Mouse (Mus musculus) lung, postnatal 0 days (tissue): ENCODE measurements around the gene Pbrm1. TPM values are rescaled to one million over a fixed set of nuclear protein-coding genes. Genes with fewer than 3 reads are reported as not detected.

Source experiments
- ATAC-seq: fragments of 200-750 bp; cut with Nextera tagmentation; 2 replicates; pipeline ENCODE4 v1.8.0; 2017; ENCODE audit warnings: moderate library complexity
- DNase-seq: peaks from one replicate; pipeline ENCODE4 v3.0.0-alpha.2; 2016; ENCODE audit warnings: low spot score
- H3K27ac ChIP-seq: fragments of 300-500 bp; sonication (generic); 2 replicates; pipeline ENCODE4 v1.5.1; 2014; ENCODE audit warnings: antibody characterized with exemption, mild to moderate bottlenecking, low read length, mixed read lengths
- H3K27me3 ChIP-seq: fragments of 300-500 bp; sonication (generic); replicated peaks from 2 replicates; pipeline ENCODE4 v1.6.1; 2014; ENCODE audit warnings: low read length, mixed read lengths; ENCODE audit not compliant: insufficient read depth
- H3K36me3 ChIP-seq: fragments of 300-500 bp; sonication (generic); 2 replicates; pipeline ENCODE4 v1.6.1; 2014; ENCODE audit warnings: low read length, mixed read lengths; ENCODE audit not compliant: insufficient read depth
- H3K4me1 ChIP-seq: fragments of 300-500 bp; sonication (generic); 2 replicates; pipeline ENCODE4 v1.6.1; 2014; ENCODE audit warnings: antibody characterized with exemption, low read depth, low read length, mixed read lengths; ENCODE audit not compliant: insufficient read depth
- H3K4me2 ChIP-seq: fragments of 300-500 bp; sonication (generic); replicated peaks from 2 replicates; pipeline ENCODE4 v1.6.1; 2014; ENCODE audit warnings: low read depth, mild to moderate bottlenecking, low read length, moderate library complexity, mixed read lengths
- H3K4me3 ChIP-seq: fragments of 300-500 bp; sonication (generic); 2 replicates; pipeline ENCODE4 v1.5.1; 2014; ENCODE audit warnings: low read depth, low read length
- H3K9ac ChIP-seq: fragments of 300-500 bp; sonication (generic); replicated peaks from 2 replicates; pipeline ENCODE4 v1.6.1; 2014; ENCODE audit warnings: low read depth, mild to moderate bottlenecking
- H3K9me3 ChIP-seq: fragments of 300-500 bp; sonication (generic); 2 replicates; pipeline ENCODE4 v1.6.1; 2016; ENCODE audit warnings: low read length, mixed read lengths
- CTCF ChIP-seq: IDR thresholded peaks from 2 replicates; pipeline ENCODE4 v1.5.1; 2016; ENCODE audit warnings: antibody characterized with exemption, mild to moderate bottlenecking
- EP300 ChIP-seq: IDR thresholded peaks from 2 replicates; pipeline ENCODE4 v1.6.1; 2016; ENCODE audit warnings: antibody characterized with exemption, mild to moderate bottlenecking, control low read depth
- WGBS: fragments of 180-500 bp; shearing (Covaris S2); extraction: QIAGEN DNeasy Blood & Tissue Kit; methylation state at CpG from one replicate; pipeline ENCODE4 v1.1.7; 2014; 5-methylcytosine and 5-hydroxymethylcytosine counted together
- polyA plus RNA-seq: library from polyadenylated mRNA; unstranded; fragments of >200 nt; fragmentation: Nextera tagmentation; extraction: Ambion mirVana; gene quantifications from 2 replicates; pipeline ENCODE4 v1.2.1, GENCODE M21; 2015

Gene Pbrm1
- polyA plus RNA-seq, 1 experiment from 2014 or later: 59.8 TPM

DNA sequence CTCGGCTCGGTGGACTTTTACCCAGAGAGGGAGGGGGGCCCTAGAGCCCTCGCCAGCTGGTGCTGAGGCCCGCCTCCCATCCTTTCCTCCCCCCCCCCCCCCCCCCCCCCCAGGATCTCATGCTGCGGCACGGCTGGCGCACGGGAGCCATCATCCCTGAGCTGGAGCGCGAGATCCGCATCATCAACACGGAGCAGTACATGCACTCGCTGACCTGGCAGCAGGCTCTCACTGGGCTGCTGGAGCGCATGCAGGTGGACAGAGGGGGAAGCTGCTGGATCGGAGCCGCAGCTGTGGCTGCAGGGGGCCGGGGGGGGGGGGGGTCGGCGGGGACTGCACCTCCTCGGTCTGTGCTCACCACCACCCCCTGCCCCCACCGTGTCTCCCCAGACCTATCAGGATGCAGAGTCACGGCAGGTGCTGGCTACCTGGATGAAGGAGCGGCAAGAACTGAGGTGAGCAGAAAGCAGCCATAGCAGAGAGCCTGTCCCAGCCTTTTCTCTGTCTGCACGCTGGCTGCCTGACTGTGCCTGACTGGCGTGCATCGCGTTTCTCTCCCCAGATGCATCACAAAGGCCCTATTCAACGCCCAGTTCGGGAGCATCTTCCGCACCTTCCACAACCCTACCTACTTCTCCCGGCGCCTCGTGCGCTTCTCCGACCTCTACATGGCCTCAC is 119.4 kb downstream of the Pbrm1 start:
- ATAC-seq (no peak), DNase-seq (no peak)
- no peak overlapping the region for H3K4me2 ChIP-seq
- WGBS: 79% methylated on average over 26 of the region's 35 CpGs
- no peaks in the 10 kb centered on the region for H3K27me3 ChIP-seq
- H3K36me3 ChIP-seq: peaks cover 24% of the 10 kb centered on the region; the same call in 1 of the 2 replicates
- no peaks in the 10 kb centered on the region for H3K9me3 ChIP-seq
- no peak overlapping the region for H3K4me3 ChIP-seq
- H3K4me1 ChIP-seq: peaks cover 9% of the 10 kb centered on the region; the same call in 1 of the 2 replicates
- peak overlapping the region; percentile 62 for H3K27ac ChIP-seq
- TF ChIP-seq CTCF (no peak), EP300 (no peak)
- H3K9ac ChIP-seq: no peak overlapping the region

DNA sequence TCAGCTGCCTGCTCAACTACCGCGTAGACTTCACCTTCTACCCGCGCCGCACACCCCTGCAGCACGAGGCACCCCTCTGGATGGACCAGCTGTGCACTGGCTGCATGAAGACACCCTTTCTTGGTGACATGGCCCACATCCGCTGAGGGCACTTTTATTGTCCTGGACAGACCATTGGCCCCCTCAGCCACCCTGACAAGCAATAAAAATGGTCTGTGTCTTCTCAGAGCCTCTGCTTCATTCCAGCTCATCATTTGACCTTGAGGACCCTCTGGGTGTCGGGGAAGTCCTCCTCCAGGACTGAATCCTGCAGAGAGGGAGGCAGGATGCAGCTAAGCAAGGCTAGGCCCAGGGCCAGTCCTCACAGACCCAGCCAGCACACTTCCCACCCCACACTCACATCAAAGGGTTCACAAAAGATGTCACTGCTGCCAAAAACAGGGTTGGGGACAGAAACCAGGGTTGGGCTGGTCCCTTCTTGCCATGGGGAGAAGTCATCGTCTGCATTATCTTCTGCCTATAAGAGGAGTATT is 120.0 kb downstream of the Pbrm1 start:
- DNase-seq: peak; percentile 36

GRCm38 (mm10) chr14:31139666-31140065 is 120.7 kb downstream of the Pbrm1 start:
- Histone ChIP-seq H3K9ac (no peak overlapping the region), H3K36me3 (peaks cover 24% of the 10 kb centered on the region; the same call in 1 of the 2 replicates), H3K4me2 (no peak overlapping the region), H3K27me3 (no peaks in the 10 kb centered on the region), H3K4me3 (no peak overlapping the region), H3K4me1 (no peaks in the 10 kb centered on the region), H3K9me3 (no peaks in the 10 kb centered on the region), H3K27ac (no peak overlapping the region)
- no peak for DNase-seq
- 80% methylated on average over 12 of the region's 12 CpGs for whole genome bisulfite sequencing
- ATAC-seq: no peak
- TF ChIP-seq CTCF (no peak), EP300 (no peak)

More for the DNA sequence above, 120.0 kb downstream of the Pbrm1 start:
- Histone ChIP-seq H3K36me3 (peaks cover 24% of the 10 kb centered on the region; the same call in 1 of the 2 replicates), H3K4me3 (no peak overlapping the region), H3K4me2 (no peak overlapping the region), H3K9ac (no peak overlapping the region), H3K9me3 (no peaks in the 10 kb centered on the region), H3K27me3 (no peaks in the 10 kb centered on the region), H3K27ac (no peak overlapping the region), H3K4me1 (peaks cover 5% of the 10 kb centered on the region; the same call in 1 of the 2 replicates)
- ATAC-seq: peak; percentile 25; the same call in 1 of the 2 replicates
- 84% methylated on average over 9 of the region's 9 CpGs for WGBS
- TF ChIP-seq CTCF (no peak), EP300 (no peak)

GRCm38 (mm10) chr14:31140141-31140540 is 121.2 kb downstream of the Pbrm1 start:
- Histone ChIP-seq H3K27me3 (no peaks in the 10 kb centered on the region), H3K4me2 (no peak overlapping the region), H3K27ac (no peak overlapping the region), H3K9ac (no peak overlapping the region), H3K4me3 (no peak overlapping the region), H3K36me3 (peaks cover 24% of the 10 kb centered on the region; the same call in 1 of the 2 replicates), H3K4me1 (no peaks in the 10 kb centered on the region), H3K9me3 (no peaks in the 10 kb centered on the region)
- WGBS: 87% methylated on average over 15 of the region's 15 CpGs
- ATAC-seq: no peak
- no peak for DNase-seq
- no peak for TF ChIP-seq EP300

DNA sequence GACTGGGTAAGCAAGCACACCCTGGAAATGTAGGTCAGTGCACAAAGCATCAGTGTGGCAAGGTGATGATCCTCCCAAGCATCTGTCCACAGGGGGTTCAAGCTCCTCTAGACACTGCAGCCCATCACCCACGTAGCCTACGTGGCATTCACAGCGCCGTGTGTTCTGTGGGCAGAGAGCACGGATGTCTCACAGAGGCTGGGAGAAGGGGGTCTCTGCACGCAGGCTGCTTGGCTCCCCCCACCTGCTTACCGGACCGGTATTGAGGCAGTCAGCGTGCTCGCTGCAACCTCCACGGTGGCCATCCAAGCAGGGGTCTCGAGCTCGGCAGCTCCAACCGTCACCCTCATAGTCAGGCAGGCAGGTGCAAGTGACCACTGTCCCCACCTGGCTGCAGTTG is 122.1 kb downstream of the Pbrm1 start:
- H3K9me3 ChIP-seq: no peaks in the 10 kb centered on the region
- no peaks in the 10 kb centered on the region for H3K27me3 ChIP-seq
- no peak for DNase-seq
- no peak overlapping the region for H3K4me2 ChIP-seq
- H3K4me3 ChIP-seq: no peak overlapping the region
- no peak overlapping the region for H3K9ac ChIP-seq
- 95% methylated on average over 14 of the region's 14 CpGs for whole genome bisulfite sequencing
- H3K27ac ChIP-seq: no peak overlapping the region
- ATAC-seq: no peak
- peaks cover 18% of the 10 kb centered on the region; the same call in 1 of the 2 replicates for H3K36me3 ChIP-seq
- no peaks in the 10 kb centered on the region for H3K4me1 ChIP-seq
- TF ChIP-seq EP300 (no peak), CTCF (no peak)

GRCm38 (mm10) chr14:31145694-31146093 is 126.8 kb downstream of the Pbrm1 start:
- no peaks in the 10 kb centered on the region for H3K27me3 ChIP-seq
- peaks cover 8% of the 10 kb centered on the region; the same call in 1 of the 2 replicates for H3K36me3 ChIP-seq
- TF ChIP-seq CTCF: no peak
- no peak for TF ChIP-seq EP300
- 86% methylated on average over 11 of the region's 11 CpGs for WGBS
- no peaks in the 10 kb centered on the region for H3K9me3 ChIP-seq
- no peaks in the 10 kb centered on the region for H3K4me1 ChIP-seq
- no peak overlapping the region for H3K27ac ChIP-seq
- H3K9ac ChIP-seq: no peak overlapping the region
- H3K4me2 ChIP-seq: no peak overlapping the region
- DNase-seq (no peak), ATAC-seq (no peak)
- H3K4me3 ChIP-seq: no peak overlapping the region
